Mouse (Mus musculus): ENCODE results near the gene Mdm2.

GRCm38 (mm10) chr10:117640595-117641078 is 69.9 kb downstream of the Mdm2 start:
- TF ChIP-seq CTCF (IDR thresholded peaks at IDR 0.05; ENCODE audit: borderline replicate concordance, extremely low read depth, insufficient read depth, insufficient read length), result no peak
- no peak for TF ChIP-seq POLR2A (IDR thresholded peaks at IDR 0.05; ENCODE audit: borderline replicate concordance, extremely low read depth, insufficient read depth, insufficient read length, poor library complexity, severe bottlenecking)
